ENCODE assay signal across 10 mouse cellular contexts in the genomic region with DNA sequence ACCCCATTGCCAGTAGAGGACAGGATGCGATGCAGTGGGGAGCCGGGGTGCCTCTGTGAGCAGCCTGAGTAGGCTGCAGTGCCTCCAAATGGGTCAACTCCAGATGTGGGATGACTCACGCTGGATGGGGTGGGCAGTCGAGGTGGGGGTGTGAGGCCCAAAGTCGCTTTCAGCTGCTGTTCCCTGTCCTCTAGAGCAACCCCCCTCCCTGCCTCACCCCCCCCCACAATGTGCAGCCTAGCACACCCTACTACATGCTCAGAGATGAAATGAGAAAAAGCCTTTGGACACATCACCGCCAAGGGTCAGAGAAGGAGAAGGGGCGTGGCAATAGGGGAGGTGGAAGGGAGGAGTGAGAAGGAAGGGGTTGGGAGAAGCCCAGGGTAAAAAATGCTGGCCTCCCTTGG.
DNase-seq lines count a peak whose midpoint lies in the region; ATAC-seq lines count a peak whose summit lies in the region.
"Had no signal": no experiment of that assay in that cellular context is flagged by ENCODE, and none has a peak within 500 bp of the region (broad histone marks: within the 10 kb centered on the region; RNA-seq: fewer than 3 reads in every experiment).

No protein-coding gene starts in this region.

- H3K27ac ChIP-seq in limb, embryonic 13.5 days: peak overlapping the region; percentile 90
- H3K27ac ChIP-seq: liver, embryonic 14.5 days had no signal

- 0 out of 2 replicates have a peak, but pooled peaks have one; percentile 17 for ATAC-seq in limb, embryonic 13.5 days (ENCODE audit: low FRiP score, low read depth)

- peak overlapping the region; percentile 62 for H3K4me2 ChIP-seq in limb, embryonic 13.5 days (replicated peaks)

- WGBS in limb, embryonic 13.5 days: 12% methylated on average over 7 of the region's 7 CpGs

- peak overlapping the region; percentile 25; the same call in 1 of the 2 replicates for H3K4me3 ChIP-seq in limb, embryonic 13.5 days

- no peaks in the 10 kb centered on the region for H3K27me3 ChIP-seq in limb, embryonic 13.5 days

- peaks cover 64% of the 10 kb centered on the region for H3K4me1 ChIP-seq in limb, embryonic 13.5 days

- H3K9me3 ChIP-seq in limb, embryonic 13.5 days: no peaks in the 10 kb centered on the region

- peak; percentile 43 for DNase-seq in embryo, embryonic 10 days (ENCODE audit: low spot score)
- DNase-seq in embryo, embryonic 9.5 days (ENCODE audit: extremely low spot score): no peak
- DNase-seq in NIH3T3 (ENCODE audit: low read depth): peak; percentile 93
- DNase-seq in heart, adult 8-10 months (ENCODE audit: low spot score): peak; percentile 52
- DNase-seq in cerebellum, adult 9-11 months: no peak
- DNase-seq in spleen, adult 18-20 months: no peak
- DNase-seq in cerebellum, adult 11 months: no peak
- DNase-seq: adrenal gland, adult 8-10 months had no signal

- H3K36me3 ChIP-seq in limb, embryonic 13.5 days: no peaks in the 10 kb centered on the region

- H3K9ac ChIP-seq in limb, embryonic 13.5 days: peak overlapping the region; percentile 48; the same call in 1 of the 2 replicates
- H3K9ac ChIP-seq: liver, embryonic 14.5 days had no signal

Comparison
In these comparisons a context has a peak if more than half of its experiments do, and no peak if none do; other contexts are left out.
1. DNase-seq: peak in embryo, embryonic 10 days (single experiment), NIH3T3 (single experiment) and heart, adult 8-10 months (single experiment); none in embryo, embryonic 9.5 days (single experiment), cerebellum, adult 9-11 months (single experiment), spleen, adult 18-20 months (0 of 2) and cerebellum, adult 11 months (single experiment).